ENCODE assay signal across 9 mouse cellular contexts in genomic region chrX:100774341-100774811, GRCm38 (mm10). TPM values are rescaled to one million over a fixed set of nuclear protein-coding genes. Genes with fewer than 3 reads are reported as not detected.
DNase-seq lines count a peak whose midpoint lies in the region; ATAC-seq and TF ChIP-seq lines count a peak whose summit lies in the region.
"Had no signal": no experiment of that assay in that cellular context is flagged by ENCODE, and none has a peak within 500 bp of the region (broad histone marks: within the 10 kb centered on the region; RNA-seq: fewer than 3 reads in every experiment).

No protein-coding gene starts in this region.

- H3K4me1 ChIP-seq in forebrain, postnatal 0 days (ENCODE audit: insufficient read depth), result no peaks in the 10 kb centered on the region
- H3K4me1 ChIP-seq in hindbrain, embryonic 13.5 days (replicated peaks), result peaks cover 24% of the 10 kb centered on the region
- H3K4me1 ChIP-seq in limb, embryonic 15.5 days, result no peaks in the 10 kb centered on the region; the same call in 1 of the 2 replicates
- peaks cover 25% of the 10 kb centered on the region for H3K4me1 ChIP-seq in midbrain, embryonic 15.5 days

- 19% methylated on average over 23 of the region's 23 CpGs for WGBS in forebrain, postnatal 0 days
- 17% methylated on average over 23 of the region's 23 CpGs for WGBS in hindbrain, embryonic 13.5 days
- 21% methylated on average over 23 of the region's 23 CpGs for WGBS in limb, embryonic 15.5 days
- WGBS in midbrain, embryonic 15.5 days, result 19% methylated on average over 23 of the region's 23 CpGs

- H3K9me3 ChIP-seq in forebrain, postnatal 0 days (ENCODE audit: low read length), result no peaks in the 10 kb centered on the region
- H3K9me3 ChIP-seq in hindbrain, embryonic 13.5 days, result no peaks in the 10 kb centered on the region
- H3K9me3 ChIP-seq in limb, embryonic 15.5 days, result no peaks in the 10 kb centered on the region
- no peaks in the 10 kb centered on the region for H3K9me3 ChIP-seq in midbrain, embryonic 15.5 days

- no peak overlapping the region for H3K27ac ChIP-seq in forebrain, postnatal 0 days (ENCODE audit: low read depth, low read length)
- no peak overlapping the region for H3K27ac ChIP-seq in hindbrain, embryonic 13.5 days
- 0 out of 2 replicates have a peak overlapping the region, but pooled peaks have one; percentile 27 for H3K27ac ChIP-seq in limb, embryonic 15.5 days
- no peak overlapping the region for H3K27ac ChIP-seq in midbrain, embryonic 15.5 days

- no peaks in the 10 kb centered on the region for H3K36me3 ChIP-seq in forebrain, postnatal 0 days (ENCODE audit: insufficient read depth)
- H3K36me3 ChIP-seq in hindbrain, embryonic 13.5 days, result no peaks in the 10 kb centered on the region; the same call in 1 of the 2 replicates
- no peaks in the 10 kb centered on the region for H3K36me3 ChIP-seq in limb, embryonic 15.5 days
- H3K36me3 ChIP-seq in midbrain, embryonic 15.5 days (replicated peaks), result no peaks in the 10 kb centered on the region

- peak; percentile 52 for TF ChIP-seq CTCF in forebrain, postnatal 0 days (IDR thresholded peaks at IDR 0.05; ENCODE audit: low read depth)

- H3K4me3 ChIP-seq in forebrain, postnatal 0 days (ENCODE audit: low read depth, low read length), result no peak overlapping the region
- H3K4me3 ChIP-seq in hindbrain, embryonic 13.5 days, result peak overlapping the region; percentile 31
- peak overlapping the region; percentile 49 for H3K4me3 ChIP-seq in limb, embryonic 15.5 days
- H3K4me3 ChIP-seq in midbrain, embryonic 15.5 days, result peak overlapping the region; percentile 20

- no peak for ATAC-seq in forebrain, postnatal 0 days
- no peak for ATAC-seq in hindbrain, embryonic 13.5 days (ENCODE audit: low FRiP score)
- ATAC-seq in limb, embryonic 15.5 days (ENCODE audit: insufficient number of reproducible peaks, low FRiP score, low TSS enrichment, low read depth), result no peak
- ATAC-seq in midbrain, embryonic 15.5 days (replicated peaks), result no peak; the same call in 1 of the 2 replicates
- ATAC-seq: Patski had no signal

- H3K9ac ChIP-seq in forebrain, postnatal 0 days, result peak overlapping the region; percentile 18; the same call in 1 of the 2 replicates
- peak overlapping the region; percentile 43 for H3K9ac ChIP-seq in hindbrain, embryonic 13.5 days
- peak overlapping the region; percentile 44 for H3K9ac ChIP-seq in limb, embryonic 15.5 days
- no peak overlapping the region for H3K9ac ChIP-seq in midbrain, embryonic 15.5 days

- H3K4me2 ChIP-seq in forebrain, postnatal 0 days (ENCODE audit: low read depth), result peak overlapping the region; percentile 31
- peak overlapping the region; percentile 43 for H3K4me2 ChIP-seq in hindbrain, embryonic 13.5 days
- H3K4me2 ChIP-seq in limb, embryonic 15.5 days, result peak overlapping the region; percentile 47
- H3K4me2 ChIP-seq in midbrain, embryonic 15.5 days, result peak overlapping the region; percentile 40

- no peaks in the 10 kb centered on the region for H3K27me3 ChIP-seq in forebrain, postnatal 0 days (ENCODE audit: insufficient read depth, low read length)
- H3K27me3 ChIP-seq in hindbrain, embryonic 13.5 days, result no peaks in the 10 kb centered on the region
- peaks cover 5% of the 10 kb centered on the region for H3K27me3 ChIP-seq in limb, embryonic 15.5 days
- no peaks in the 10 kb centered on the region for H3K27me3 ChIP-seq in midbrain, embryonic 15.5 days (replicated peaks)
- H3K27me3 ChIP-seq: Patski had no signal

- DNase-seq in cerebellum, adult 8-10 months, result peak; percentile 35
- DNase-seq in cerebellum, adult 11 months, result no peak
- DNase-seq in c-Kit-positive CD71-negative TER-119-negative erythroid progenitor cells, embryonic 14.5 days (ENCODE audit: low read depth), result peak; percentile 24
- DNase-seq in forebrain, postnatal 0 days, result peak; percentile 39
- DNase-seq in spleen, postnatal 4 days (ENCODE audit: low spot score in 2 of 2), result peak; percentile 47 to 76

RNA-seq across cellular contexts. Expression of gene Dlg3, which starts 6.9 kb away (rescaled TPM):
- total RNA-seq in forebrain, postnatal 0 days (2014; rRNA removed), result 39.0 and 42.1 TPM in 2 replicates
- polyA plus RNA-seq in forebrain, postnatal 0 days (2015; fragmentation: Nextera tagmentation; extraction: Ambion mirVana), result 2.3 and 2.6 TPM in 2 replicates
- 8.6 and 9.6 TPM in 2 replicates for polyA plus RNA-seq in hindbrain, embryonic 13.5 days (2015; fragmentation: Nextera tagmentation; extraction: Ambion mirVana)
- polyA plus RNA-seq in limb, embryonic 15.5 days (2015; fragmentation: Nextera tagmentation; extraction: Ambion mirVana), result 2.4 and 3.5 TPM in 2 replicates
- polyA plus RNA-seq in midbrain, embryonic 15.5 days (2015; fragmentation: Nextera tagmentation; extraction: Ambion mirVana), result 6.2 and 6.6 TPM in 2 replicates

RNA-seq across cellular contexts. Expression of gene Gdpd2, which starts 44.7 kb away (rescaled TPM):
- total RNA-seq in forebrain, postnatal 0 days (2014; rRNA removed), result 14.2 and 23.0 TPM in 2 replicates
- polyA plus RNA-seq in forebrain, postnatal 0 days (2015; fragmentation: Nextera tagmentation; extraction: Ambion mirVana), result 10.5 and 21.8 TPM in 2 replicates
- polyA plus RNA-seq in hindbrain, embryonic 13.5 days (2015; fragmentation: Nextera tagmentation; extraction: Ambion mirVana), result 31.3 and 32.8 TPM in 2 replicates
- 11.4 and 12.1 TPM in 2 replicates for polyA plus RNA-seq in limb, embryonic 15.5 days (2015; fragmentation: Nextera tagmentation; extraction: Ambion mirVana)
- polyA plus RNA-seq in midbrain, embryonic 15.5 days (2015; fragmentation: Nextera tagmentation; extraction: Ambion mirVana), result 34.1 and 35.0 TPM in 2 replicates
